Mouse (Mus musculus): ENCODE results near the gene Abhd6.
A peak's percentile ranks its signal among the peaks of the same experiment; 100 is the strongest.
"Not testable (repeated sequence)": the region's sequence is repeated elsewhere in the genome, so short reads cannot be mapped to it uniquely, and the experiment has no call there.

Gene Abhd6

GRCm38 (mm10) chr14:7999435-7999834, 3.3 kb upstream of the Abhd6 start:
- DNase-seq (ENCODE audit: low spot score), result no peak

- DNase-seq (ENCODE audit: low spot score), result no peak
Measured at GRCm38 (mm10) chr14:8000247-8000646, 2.5 kb upstream of the Abhd6 start.

DNA sequence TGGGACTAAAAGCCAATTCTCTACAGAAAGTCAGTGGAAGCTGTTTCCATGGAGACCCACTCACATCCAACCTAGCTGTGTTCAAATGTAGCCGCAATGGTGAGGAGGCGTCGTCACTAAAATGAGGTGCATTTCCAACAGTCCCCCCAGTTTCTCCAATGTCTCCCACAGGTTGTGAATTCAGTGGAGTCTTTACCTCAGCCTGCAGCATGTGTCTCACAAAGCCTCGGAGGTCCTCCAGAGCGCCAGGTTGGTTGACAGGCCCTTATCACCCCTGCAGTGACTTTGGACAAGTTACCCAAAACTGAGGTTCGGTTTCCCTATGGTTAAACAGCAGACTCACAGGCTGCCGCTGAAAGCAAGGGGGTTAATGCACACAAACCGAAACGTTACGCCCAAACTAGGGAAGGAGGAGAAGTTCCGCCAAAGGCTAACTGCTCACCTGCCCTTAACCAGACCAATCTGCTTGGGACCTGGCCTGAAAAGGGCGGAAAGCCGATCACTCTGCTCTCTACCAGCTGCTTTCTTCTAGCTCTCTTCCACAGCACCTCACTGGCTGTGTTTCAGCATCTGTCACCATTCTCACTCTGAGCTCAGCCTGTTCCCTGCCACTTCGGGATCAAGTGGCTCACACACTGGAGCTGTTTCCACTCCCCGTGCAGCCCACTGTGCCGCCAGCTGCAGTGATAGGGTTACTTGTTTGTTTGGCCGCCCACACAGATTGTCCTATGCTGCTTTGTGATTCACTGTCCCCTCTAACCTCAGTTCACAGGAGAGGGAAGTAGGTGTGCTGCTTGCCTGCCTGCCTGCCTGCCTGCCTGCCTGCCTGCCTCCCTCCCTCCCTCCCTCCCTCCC, 1.6 kb upstream of the Abhd6 start:
- no peak for DNase-seq (ENCODE audit: low spot score)

DNA sequence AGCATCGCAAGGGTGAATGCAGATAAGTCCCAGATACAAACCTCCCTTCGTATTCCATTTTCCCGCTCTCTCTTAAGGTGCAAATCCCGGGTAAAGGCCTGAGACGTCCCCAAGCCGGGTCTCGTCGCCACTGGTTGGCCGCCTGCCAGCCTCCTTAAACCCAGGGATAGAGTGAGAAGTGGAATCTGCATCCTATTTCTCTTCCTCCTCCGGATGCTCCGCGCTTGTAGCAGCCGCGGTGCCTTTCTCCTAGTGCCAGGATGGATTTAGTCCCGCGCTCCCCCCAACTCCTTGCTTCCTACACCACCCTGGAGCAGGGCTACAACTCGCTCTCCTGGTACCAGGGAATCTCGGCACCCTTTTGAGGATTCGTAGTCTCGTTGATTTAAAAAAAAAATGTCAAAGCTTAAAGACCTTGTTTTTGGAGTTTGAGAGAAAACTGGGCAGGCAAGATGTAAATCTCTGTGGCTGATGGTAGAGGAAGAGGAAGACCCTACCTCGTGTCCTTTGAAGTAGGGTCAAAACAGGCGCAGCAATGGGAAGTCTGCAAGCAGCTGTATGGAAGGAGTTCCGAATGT, 480 bp downstream of the Abhd6 start:
- DNase-seq (ENCODE audit: low spot score), result no peak

DNA sequence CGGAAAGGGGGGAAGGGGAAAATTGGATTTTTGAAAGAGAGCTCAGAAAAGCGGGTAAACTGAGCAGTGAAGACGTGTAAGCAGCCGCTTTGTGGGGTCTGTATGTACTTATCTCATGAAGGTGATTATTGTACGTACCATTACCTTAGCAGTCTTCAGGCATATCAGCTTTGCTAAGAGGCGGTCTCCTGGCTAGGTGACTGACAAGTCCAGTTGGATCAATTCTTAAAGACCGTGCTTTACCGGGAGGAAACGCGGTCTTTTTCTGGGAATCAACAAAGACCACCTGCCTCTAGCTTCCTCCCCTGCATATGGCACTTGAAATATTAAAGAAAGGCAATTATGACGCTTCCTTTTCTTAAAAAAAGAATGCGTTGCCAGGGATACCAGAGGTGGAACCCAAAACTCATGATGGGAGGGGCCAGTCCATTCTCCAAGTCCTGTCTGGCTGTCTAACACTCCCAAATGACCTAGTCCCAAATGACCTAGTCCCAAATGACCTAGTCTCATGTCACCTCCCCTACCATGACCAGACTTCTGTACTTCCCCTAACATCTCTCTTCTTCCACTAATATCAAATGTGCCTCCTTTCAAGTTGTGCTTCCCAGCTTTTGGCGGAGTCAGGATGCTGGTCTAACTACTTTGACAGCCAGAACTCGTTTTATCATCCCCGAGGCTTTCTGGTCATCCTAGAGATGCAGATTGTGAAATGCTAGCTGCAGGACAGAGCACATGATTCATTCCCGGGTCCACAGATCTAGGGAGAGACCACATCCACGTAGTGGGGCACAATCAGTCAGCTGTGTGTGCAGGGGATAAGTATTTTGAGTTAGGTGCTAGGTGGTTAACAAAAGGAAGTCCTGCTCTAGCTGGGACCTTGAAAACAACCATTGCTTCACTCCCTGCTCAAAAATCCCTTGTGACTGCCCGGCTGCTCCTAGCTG, 1.3 kb downstream of the Abhd6 start:
- DNase-seq (ENCODE audit: low spot score), result no peak

- not testable (repeated sequence) for DNase-seq (ENCODE audit: low spot score)
Measured at GRCm38 (mm10) chr14:8006061-8006460, 3.4 kb downstream of the Abhd6 start.

GRCm38 (mm10) chr14:8007084-8007483, 4.4 kb downstream of the Abhd6 start:
- DNase-seq (ENCODE audit: low spot score), result no peak

DNA sequence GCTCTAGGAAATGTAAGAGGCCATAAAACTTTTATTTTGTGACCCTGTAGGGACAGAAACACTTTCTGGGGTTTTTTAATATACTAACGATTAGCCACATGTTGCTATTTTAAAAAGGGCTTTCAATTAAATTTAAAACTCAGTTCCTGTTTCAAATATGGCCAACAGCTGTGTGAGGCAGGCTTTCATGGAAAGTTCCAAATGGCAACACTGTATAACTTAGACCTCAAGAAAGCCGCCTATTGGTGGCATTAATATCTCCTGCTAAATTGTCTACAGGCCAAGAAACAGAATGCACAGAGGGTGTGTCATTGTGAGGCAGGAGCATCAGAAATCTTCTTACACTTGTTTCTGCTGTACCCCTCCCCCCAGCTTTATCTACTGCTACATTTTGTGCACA, 4.8 kb downstream of the Abhd6 start:
- DNase-seq (ENCODE audit: low spot score), result no peak

DNA sequence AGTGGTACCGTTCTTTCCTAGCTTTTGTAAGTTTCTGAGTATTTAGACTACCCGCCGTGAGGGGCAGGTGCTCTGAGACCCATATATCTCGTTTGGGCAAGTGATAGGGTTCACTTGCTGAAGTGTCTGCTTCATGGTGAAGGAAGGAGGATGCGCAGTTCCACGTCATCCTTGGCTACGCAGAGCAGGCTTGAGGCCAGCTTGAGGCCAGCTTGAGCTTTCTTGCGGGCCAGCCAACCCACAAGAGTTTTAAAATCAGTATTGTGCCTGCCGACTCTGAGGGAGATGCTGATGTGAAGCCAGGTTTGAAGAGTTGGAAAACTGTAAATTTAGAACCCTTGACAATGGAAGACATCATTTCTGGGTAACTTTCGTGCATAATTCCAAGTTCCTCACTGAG, 5.2 kb downstream of the Abhd6 start:
- no peak for DNase-seq (ENCODE audit: low spot score)

DNA sequence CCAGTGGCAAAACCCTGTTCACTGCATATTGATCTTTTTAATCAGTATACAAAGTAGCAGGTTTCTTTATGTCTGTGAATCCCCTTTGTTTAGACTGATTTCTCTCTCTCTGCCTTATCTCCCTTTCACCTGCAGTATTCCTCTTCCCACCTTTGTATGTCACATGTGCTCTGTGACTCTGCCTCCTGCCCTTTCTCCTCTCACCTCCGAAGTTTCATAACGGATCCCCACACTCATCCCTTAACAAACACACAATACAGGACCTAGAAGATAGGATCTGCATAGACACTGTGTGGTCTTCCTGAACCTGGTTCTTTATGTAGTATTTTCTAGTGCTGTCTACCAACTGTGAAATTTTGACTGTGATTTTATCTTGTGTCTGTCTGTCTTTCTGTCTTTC, 8.6 kb downstream of the Abhd6 start:
- DNase-seq (ENCODE audit: low spot score), result no peak

GRCm38 (mm10) chr14:8011938-8012337, 9.2 kb downstream of the Abhd6 start:
- DNase-seq (ENCODE audit: low spot score), result no peak

DNA sequence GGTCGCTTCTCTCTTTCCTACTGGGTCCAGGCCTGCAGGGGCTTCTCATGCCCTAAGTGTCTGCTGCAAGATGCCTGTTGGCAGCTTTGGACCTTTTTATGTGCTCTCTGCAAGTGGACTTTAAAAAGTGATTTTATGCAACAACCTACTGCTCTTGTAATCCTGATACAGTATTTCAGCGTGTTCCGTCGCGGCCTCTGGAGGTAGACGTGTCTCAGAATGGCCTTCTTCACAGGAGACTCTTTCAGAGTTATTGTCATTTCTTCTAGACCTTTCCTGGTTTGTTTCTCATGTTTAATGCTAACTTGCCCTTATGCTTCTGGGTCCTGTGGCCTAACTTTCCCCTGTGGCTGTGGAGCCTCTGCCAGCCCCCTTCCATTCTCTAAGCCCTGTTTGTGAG, 13.1 kb downstream of the Abhd6 start:
- no peak for DNase-seq (ENCODE audit: low spot score)

DNA sequence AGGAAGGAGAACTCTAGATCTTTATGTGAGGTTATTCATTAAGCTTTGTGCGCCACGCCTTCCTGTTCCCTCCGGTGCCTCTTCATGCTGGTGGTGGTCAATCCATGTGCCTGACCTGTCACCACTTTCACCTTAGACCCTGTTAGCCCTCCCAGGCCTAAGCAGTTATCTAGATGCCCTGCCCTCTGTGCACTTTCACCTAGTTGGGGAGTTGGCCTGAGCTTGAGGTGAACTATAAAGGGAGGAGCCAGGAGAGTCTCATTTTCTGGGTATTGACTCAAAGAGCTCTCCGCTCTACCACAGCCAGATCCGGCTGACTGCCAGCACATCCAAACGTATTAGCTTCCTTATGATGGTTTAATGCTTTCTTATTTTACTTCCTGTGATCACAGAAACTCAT, 13.6 kb downstream of the Abhd6 start:
- DNase-seq (ENCODE audit: low spot score), result no peak

GRCm38 (mm10) chr14:8016951-8017350, 14.2 kb downstream of the Abhd6 start:
- peak; percentile 28 for DNase-seq (ENCODE audit: low spot score)

GRCm38 (mm10) chr14:8020011-8020410, 17.3 kb downstream of the Abhd6 start:
- DNase-seq (ENCODE audit: low spot score), result no peak

DNA sequence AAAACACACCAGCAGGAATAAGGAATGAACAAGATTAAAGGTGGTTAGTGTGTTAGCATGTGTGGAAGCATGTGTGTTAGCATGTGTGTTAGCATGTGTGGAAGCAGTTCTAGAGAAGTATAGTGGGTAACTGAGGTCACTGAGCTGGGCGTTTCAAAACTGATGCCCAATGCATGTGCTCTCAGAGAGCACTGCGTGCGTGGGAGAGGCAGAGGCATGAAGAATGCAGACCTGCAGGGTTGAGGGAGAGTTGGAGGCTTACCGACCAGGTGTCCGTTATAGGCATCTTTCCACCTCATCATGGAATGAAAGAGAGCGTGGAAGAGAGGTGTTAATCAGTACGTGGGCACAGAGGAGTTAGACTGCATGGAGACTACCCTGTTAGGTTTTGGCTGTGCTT, 17.8 kb downstream of the Abhd6 start:
- DNase-seq (ENCODE audit: low spot score), result no peak

DNA sequence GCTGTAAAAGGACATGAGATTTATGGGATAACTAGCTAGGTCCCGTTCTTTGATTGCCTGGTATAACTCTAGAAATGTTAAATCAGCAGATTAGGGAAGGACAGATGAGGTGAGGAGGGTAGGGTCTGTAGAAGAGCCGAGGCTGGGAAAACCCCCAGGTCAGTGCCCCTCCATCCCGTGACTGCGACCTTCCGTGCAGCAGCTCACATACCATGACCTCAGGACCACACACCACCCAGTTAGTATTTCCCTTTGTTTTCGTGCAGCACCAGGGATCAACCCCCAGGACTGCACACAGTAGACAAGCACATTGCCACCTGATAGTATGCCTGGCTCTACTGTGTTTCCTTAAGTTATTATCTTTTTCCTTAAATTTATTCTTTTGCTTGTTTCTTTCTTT, 21.8 kb downstream of the Abhd6 start:
- no peak for DNase-seq (ENCODE audit: low spot score)

DNA sequence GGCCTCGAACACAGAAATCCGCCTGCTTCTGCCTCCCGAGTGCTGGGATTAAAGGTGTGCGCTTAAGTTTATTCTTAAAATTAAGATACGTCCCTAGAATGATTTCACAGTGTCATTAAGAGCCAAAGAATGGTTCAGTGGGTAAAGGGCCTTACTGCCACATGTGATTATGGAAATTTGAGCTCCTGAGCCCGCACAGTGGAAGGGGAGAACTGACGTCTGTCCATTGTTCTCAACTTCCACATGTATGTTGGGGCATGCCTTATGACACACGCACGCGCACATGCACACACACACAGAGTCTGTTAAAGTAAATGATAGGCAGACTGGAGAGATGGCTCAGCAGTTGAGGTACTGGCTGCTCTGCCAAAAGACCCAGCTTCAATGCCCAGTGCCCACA, 22.2 kb downstream of the Abhd6 start:
- DNase-seq (ENCODE audit: low spot score), result no peak

DNA sequence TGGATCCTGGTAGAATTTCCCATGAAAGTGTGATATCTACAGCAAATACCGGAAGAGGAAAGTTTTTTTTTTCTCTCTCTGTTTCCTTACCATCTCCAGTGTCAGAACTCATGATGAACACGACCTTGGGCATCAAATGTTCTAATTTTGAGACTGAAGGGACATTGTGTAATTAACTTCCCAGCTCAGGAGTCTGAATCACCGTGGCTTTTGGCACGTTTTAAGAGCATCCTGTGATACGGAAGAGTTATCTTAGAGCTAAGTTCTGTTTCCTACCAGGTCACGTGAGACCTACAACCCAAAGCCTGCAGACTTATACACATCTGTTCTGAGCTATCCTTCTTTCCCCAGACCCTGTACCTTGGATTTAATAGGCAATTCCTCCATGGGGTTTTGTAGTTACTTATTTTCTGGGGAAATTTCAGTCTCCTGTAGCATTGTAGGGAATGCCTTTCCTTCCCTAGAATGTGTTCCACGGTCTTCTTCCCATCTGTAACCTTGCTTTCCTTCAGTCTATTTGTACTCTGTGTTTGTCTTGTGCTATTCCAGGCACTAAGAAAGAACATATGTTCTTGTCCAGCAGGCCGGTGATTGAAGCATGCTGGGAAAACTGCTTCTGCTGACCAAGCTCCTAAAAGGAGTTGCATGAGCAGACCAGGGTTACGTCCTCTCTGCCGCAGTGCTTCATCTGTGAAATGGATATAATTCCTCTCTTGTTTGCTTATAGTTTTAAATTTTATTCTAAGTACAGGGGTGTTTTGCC, 24.2 kb downstream of the Abhd6 start:
- DNase-seq (ENCODE audit: low spot score), result no peak

- no peak for DNase-seq (ENCODE audit: low spot score)
Measured at GRCm38 (mm10) chr14:8028086-8028485, 25.4 kb downstream of the Abhd6 start.

GRCm38 (mm10) chr14:8029752-8030151, 27.1 kb downstream of the Abhd6 start:
- no peak for DNase-seq (ENCODE audit: low spot score)

DNA sequence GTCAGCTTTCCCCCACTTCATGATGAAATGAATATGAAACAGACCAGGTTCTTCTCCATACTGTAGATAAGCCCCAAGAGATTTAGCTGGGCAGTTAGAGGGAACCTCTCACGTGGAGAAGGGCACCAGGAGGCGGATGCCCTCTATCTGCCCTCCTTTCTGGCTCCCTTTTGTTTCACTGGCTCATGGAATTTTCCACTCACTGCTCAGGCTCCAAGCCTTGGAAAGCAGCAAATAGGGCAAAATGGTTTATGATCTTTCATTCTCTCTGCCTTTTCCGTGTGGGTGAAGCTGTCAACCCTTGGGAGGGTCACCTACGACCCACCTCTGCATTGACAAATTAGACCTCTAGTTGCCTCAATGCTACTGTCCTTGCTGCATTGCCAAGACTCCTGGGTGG, 27.8 kb downstream of the Abhd6 start:
- DNase-seq (ENCODE audit: low spot score), result no peak

Data from c-Kit-positive CD71-positive TER-119-positive erythroid progenitor cells, embryonic 14.5 days (primary cell).